Mouse (Mus musculus) neural tube, embryonic 11.5 days (tissue): ENCODE data around the gene Psd. TPM values are rescaled to one million over a fixed set of nuclear protein-coding genes. Genes with fewer than 3 reads are reported as not detected.

ENCODE experiments used
- ATAC-seq: fragments of 200-750 bp; cut with Nextera tagmentation; 2 replicates; pipeline ENCODE4 v1.8.0; 2017; ENCODE audit warnings: moderate number of reproducible peaks, mild to moderate bottlenecking, moderate TSS enrichment, moderate library complexity; ENCODE audit not compliant: insufficient read depth, low FRiP score, low TSS enrichment
- DNase-seq: peaks from one replicate; pipeline ENCODE4 v3.0.0-alpha.2; 2015; ENCODE audit warnings: low spot score
- H3K27ac ChIP-seq: fragments of 300-500 bp; sonication (generic); 2 replicates; pipeline ENCODE4 v1.5.1; 2014; ENCODE audit warnings: low read depth, mild to moderate bottlenecking, low read length
- H3K27me3 ChIP-seq: fragments of 300-500 bp; sonication (generic); 2 replicates; pipeline ENCODE4 v1.6.1; 2014; ENCODE audit warnings: mild to moderate bottlenecking, low read length, mixed read lengths; ENCODE audit not compliant: control insufficient read depth, insufficient read depth
- H3K36me3 ChIP-seq: fragments of 300-500 bp; sonication (generic); 2 replicates; pipeline ENCODE4 v1.6.1; 2014; ENCODE audit warnings: mild to moderate bottlenecking, low read length, moderate library complexity, mixed read lengths; ENCODE audit not compliant: control insufficient read depth, insufficient read depth
- H3K4me1 ChIP-seq: fragments of 300-500 bp; sonication (generic); 2 replicates; pipeline ENCODE4 v1.6.1; 2014; ENCODE audit warnings: low read length, mixed read lengths; ENCODE audit not compliant: control insufficient read depth, insufficient read depth
- H3K4me2 ChIP-seq: fragments of 300-500 bp; sonication (generic); 2 replicates; pipeline ENCODE4 v1.6.1; 2014; ENCODE audit warnings: low read depth, mild to moderate bottlenecking, moderate library complexity
- H3K4me3 ChIP-seq: fragments of 300-500 bp; sonication (generic); 2 replicates; pipeline ENCODE4 v1.5.1; 2014; ENCODE audit warnings: low read depth, low read length
- H3K9ac ChIP-seq: fragments of 300-500 bp; sonication (generic); 2 replicates; pipeline ENCODE4 v1.6.1; 2014; ENCODE audit warnings: mild to moderate bottlenecking, low read length
- H3K9me3 ChIP-seq: fragments of 300-500 bp; sonication (generic); 2 replicates; pipeline ENCODE4 v1.6.1; 2016; ENCODE audit warnings: low read length; ENCODE audit not compliant: control insufficient read depth
- WGBS: fragments of 180-500 bp; shearing (Covaris S2); extraction: QIAGEN DNeasy Blood & Tissue Kit; methylation state at CpG from one replicate; pipeline ENCODE4 v1.1.7; 2014; 5-methylcytosine and 5-hydroxymethylcytosine counted together
- polyA plus RNA-seq: library from polyadenylated mRNA; unstranded; fragments of >200 nt; fragmentation: Nextera tagmentation; extraction: Ambion mirVana; gene quantifications from 2 replicates; pipeline ENCODE4 v1.2.1, GENCODE M21; 2014

Gene Psd
- polyA plus RNA-seq, 1 experiment from 2014 or later: 10.9 TPM

GRCm38 (mm10) chr19:46358381-46358780, 31.4 kb upstream of the Psd start:
- no peaks in the 10 kb centered on the region for H3K9me3 ChIP-seq
- H3K4me1 ChIP-seq: no peaks in the 10 kb centered on the region
- no peak overlapping the region for H3K4me2 ChIP-seq
- ATAC-seq: no peak
- no peak overlapping the region for H3K27ac ChIP-seq
- 63% methylated on average over 4 of the region's 4 CpGs for WGBS
- peaks cover 10% of the 10 kb centered on the region for H3K27me3 ChIP-seq
- no peak for DNase-seq
- H3K4me3 ChIP-seq: no peak overlapping the region
- no peaks in the 10 kb centered on the region for H3K36me3 ChIP-seq
- H3K9ac ChIP-seq: no peak overlapping the region

GRCm38 (mm10) chr19:46357344-46358280, 30.7 kb upstream of the Psd start:
- DNase-seq: no peak
- H3K36me3 ChIP-seq: no peaks in the 10 kb centered on the region
- WGBS: 15% methylated on average over 25 of the region's 25 CpGs
- H3K9ac ChIP-seq: peak overlapping the region; percentile 61
- no peaks in the 10 kb centered on the region for H3K9me3 ChIP-seq
- peaks cover 10% of the 10 kb centered on the region for H3K27me3 ChIP-seq
- peak overlapping the region; percentile 44 for H3K4me3 ChIP-seq
- no peak for ATAC-seq
- H3K27ac ChIP-seq: no peak overlapping the region
- peak overlapping the region; percentile 72 for H3K4me2 ChIP-seq
- H3K4me1 ChIP-seq: no peaks in the 10 kb centered on the region

- ATAC-seq (peak; percentile 67), DNase-seq (peak; percentile 87)
- H3K36me3 ChIP-seq: no peaks in the 10 kb centered on the region
- peaks cover 10% of the 10 kb centered on the region for H3K27me3 ChIP-seq
- H3K9ac ChIP-seq: peak overlapping the region; percentile 61
- H3K27ac ChIP-seq: no peak overlapping the region
- no peaks in the 10 kb centered on the region for H3K4me1 ChIP-seq
- peak overlapping the region; percentile 44 for H3K4me3 ChIP-seq
- peak overlapping the region; percentile 72 for H3K4me2 ChIP-seq
- WGBS: under 1% methylated on average over 29 of the region's 29 CpGs
- no peaks in the 10 kb centered on the region for H3K9me3 ChIP-seq
Measured at GRCm38 (mm10) chr19:46356701-46357138, 29.8 kb upstream of the Psd start.

GRCm38 (mm10) chr19:46350168-46350932, 23.4 kb upstream of the Psd start, which contains the start of gene 2310034G01Rik:
TSS of gene 2310034G01Rik (minus strand) at chr19:46350302.
- H3K9me3 ChIP-seq: no peaks in the 10 kb centered on the region
- no peaks in the 10 kb centered on the region for H3K36me3 ChIP-seq
- H3K4me1 ChIP-seq: peaks cover 4% of the 10 kb centered on the region
- DNase-seq (no peak), ATAC-seq (no peak)
- peak within 1 kb of the TSS; percentile 61 for H3K9ac ChIP-seq
- peaks cover 11% of the 10 kb centered on the region for H3K27me3 ChIP-seq
- WGBS: 64% methylated on average over 10 of the region's 10 CpGs
- peak within 1 kb of the TSS; percentile 73 for H3K4me2 ChIP-seq
- H3K27ac ChIP-seq: 0 out of 2 replicates have a peak within 1 kb of the TSS, but pooled peaks have one; percentile 54
- H3K4me3 ChIP-seq: peak within 1 kb of the TSS; percentile 48

- no peak for DNase-seq
- peaks cover 11% of the 10 kb centered on the region for H3K27me3 ChIP-seq
- H3K9ac ChIP-seq: peak overlapping the region; percentile 61
- no peak for ATAC-seq
- H3K27ac ChIP-seq: no peak overlapping the region
- H3K4me3 ChIP-seq: peak overlapping the region; percentile 48
- H3K4me1 ChIP-seq: peaks cover 4% of the 10 kb centered on the region
- H3K4me2 ChIP-seq: peak overlapping the region; percentile 73
- H3K36me3 ChIP-seq: no peaks in the 10 kb centered on the region
- WGBS: 27% methylated on average over 6 of the region's 6 CpGs
- H3K9me3 ChIP-seq: no peaks in the 10 kb centered on the region
Measured at GRCm38 (mm10) chr19:46349550-46349949, 22.6 kb upstream of the Psd start.

GRCm38 (mm10) chr19:46348761-46349458, 22.0 kb upstream of the Psd start:
- peak overlapping the region; percentile 61 for H3K9ac ChIP-seq
- peak overlapping the region; percentile 54 for H3K27ac ChIP-seq
- peak; percentile 77 for ATAC-seq
- peaks cover 11% of the 10 kb centered on the region for H3K27me3 ChIP-seq
- 1% methylated on average over 77 of the region's 78 CpGs for WGBS
- peak overlapping the region; percentile 73 for H3K4me2 ChIP-seq
- peak overlapping the region; percentile 48 for H3K4me3 ChIP-seq
- no peaks in the 10 kb centered on the region for H3K36me3 ChIP-seq
- H3K9me3 ChIP-seq: no peaks in the 10 kb centered on the region; the same call in 1 of the 2 replicates
- DNase-seq: peak; percentile 87
- H3K4me1 ChIP-seq: peaks cover 4% of the 10 kb centered on the region

- DNase-seq: peak; percentile 22
Measured at GRCm38 (mm10) chr19:46347936-46348668, 21.1 kb upstream of the Psd start.

More at GRCm38 (mm10) chr19:46347936-46348668, 21.1 kb upstream of the Psd start:
- H3K4me1 ChIP-seq: peaks cover 4% of the 10 kb centered on the region
- H3K36me3 ChIP-seq: no peaks in the 10 kb centered on the region
- 33% methylated on average over 14 of the region's 14 CpGs for WGBS
- no peak for ATAC-seq
- H3K27ac ChIP-seq: peak overlapping the region; percentile 54; the same call in 1 of the 2 replicates
- H3K9ac ChIP-seq: peak overlapping the region; percentile 61
- H3K4me2 ChIP-seq: peak overlapping the region; percentile 73
- peak overlapping the region; percentile 48 for H3K4me3 ChIP-seq
- peaks cover 11% of the 10 kb centered on the region for H3K27me3 ChIP-seq
- H3K9me3 ChIP-seq: no peaks in the 10 kb centered on the region; the same call in 1 of the 2 replicates
